Mouse (Mus musculus) brain, embryonic 14.5 days (tissue): ENCODE measurements at regions not wholly inside any gene's neighbourhood (a gene's known extent, or its start where the extent isn't known, plus 50 kb on each side); places are given as distances from the start of the nearest gene placed in this dataset.

ENCODE experiments used
- DNase-seq: peaks from one replicate; pipeline ENCODE4 v3.0.0-alpha.2; 2011; ENCODE audit warnings: low read depth
- CTCF ChIP-seq: fragments of 200-500 bp; IDR thresholded peaks from 2 replicates; pipeline ENCODE4 v1.5.1; 2012; ENCODE audit warnings: inconsistent platforms, mild to moderate bottlenecking, moderate library complexity, borderline replicate concordance; ENCODE audit not compliant: insufficient read depth, insufficient read length; ENCODE audit errors: extremely low read depth
- POLR2A ChIP-seq: fragments of 200-500 bp; IDR thresholded peaks from 2 replicates; pipeline ENCODE4 v1.6.1; 2012; ENCODE audit warnings: mild to moderate bottlenecking, inconsistent platforms, borderline replicate concordance; ENCODE audit not compliant: poor library complexity, insufficient read depth, insufficient read length, severe bottlenecking; ENCODE audit errors: extremely low read depth

DNA sequence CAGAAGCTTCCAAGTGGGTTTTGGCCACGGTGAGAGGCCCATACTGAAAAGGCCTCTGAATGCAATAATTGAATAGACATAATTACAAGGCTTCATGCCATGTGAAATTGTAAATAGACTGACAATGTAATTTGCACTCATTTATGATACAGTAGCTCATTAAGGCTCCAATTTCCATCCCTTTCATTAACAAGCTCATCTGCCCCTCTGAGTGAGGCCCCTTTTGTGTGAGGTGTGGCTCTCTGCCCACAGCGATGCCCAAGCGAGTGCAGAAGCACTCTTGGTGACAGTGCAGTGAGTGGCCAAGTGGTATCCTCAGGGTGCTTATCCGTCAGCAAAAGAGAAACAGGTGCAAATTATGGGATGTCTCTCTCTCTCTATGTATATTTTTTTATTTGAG, 415.2 kb downstream of the Tmem132b start:
- peak; percentile 78 for DNase-seq
- TF ChIP-seq POLR2A (no peak), CTCF (no peak)

DNA sequence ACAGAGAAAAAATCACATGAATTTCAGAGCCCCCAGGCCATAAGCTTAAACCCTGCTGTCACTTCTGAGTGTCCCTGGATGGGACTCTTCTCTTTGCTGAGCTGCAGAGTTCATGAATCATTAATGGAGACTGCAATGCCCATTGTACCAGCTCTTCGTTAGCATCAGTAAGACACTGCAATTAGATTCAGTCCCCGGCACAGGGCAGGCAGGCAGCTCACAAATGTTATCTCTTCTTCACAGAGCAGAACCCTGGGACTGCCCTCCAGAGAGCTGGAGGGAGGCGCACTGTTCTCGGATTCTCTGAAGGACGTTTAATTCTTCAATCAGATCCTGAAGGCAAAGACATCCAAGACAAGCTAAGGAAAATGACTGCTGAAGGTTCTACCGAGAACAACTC, 420.1 kb downstream of the Tmem132b start:
- DNase-seq, result peak; percentile 63
- TF ChIP-seq CTCF, result no peak
- TF ChIP-seq POLR2A, result no peak

DNA sequence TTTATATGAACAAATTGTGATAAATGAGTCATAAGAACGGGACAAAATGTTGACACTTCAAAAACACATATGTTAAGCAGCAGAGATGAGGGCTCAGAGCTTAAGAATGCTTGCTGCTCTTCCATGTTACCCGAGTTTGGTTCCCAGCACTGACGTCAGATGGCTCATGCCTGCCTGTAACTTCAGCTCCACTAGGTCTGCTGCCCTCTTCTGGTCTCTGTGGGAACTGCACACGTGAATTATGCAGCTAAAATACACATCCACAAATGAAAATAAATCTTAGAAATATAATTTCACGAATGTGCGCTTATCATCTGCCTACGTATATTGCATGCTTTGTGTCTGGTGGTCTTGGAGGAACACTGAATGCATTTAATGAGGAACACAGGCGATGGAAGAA, 432.5 kb downstream of the Tmem132b start:
- no peak for DNase-seq
- peak; percentile 59 for TF ChIP-seq CTCF
- TF ChIP-seq POLR2A, result no peak

DNA sequence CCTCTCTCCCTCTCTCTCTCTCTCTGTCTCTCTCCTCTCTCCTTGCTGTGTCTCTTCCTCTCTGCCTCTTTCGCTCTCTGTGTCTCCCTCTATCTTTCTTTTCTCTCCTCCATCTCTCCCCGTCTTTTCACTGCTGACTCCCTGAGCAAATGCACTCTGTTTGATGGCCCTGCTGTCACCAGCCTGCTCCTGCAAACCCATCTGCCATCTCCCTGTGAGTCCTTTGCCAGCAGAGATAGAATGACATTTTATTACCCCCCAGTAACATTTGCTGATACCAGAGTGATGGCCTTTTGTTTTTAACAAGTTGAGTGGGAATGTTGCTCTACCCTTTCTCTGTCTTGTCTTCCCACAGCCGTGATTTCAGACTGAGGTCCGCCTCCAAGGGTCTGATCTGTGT, 436.6 kb downstream of the Tmem132b start:
- no peak for TF ChIP-seq POLR2A
- no peak for TF ChIP-seq CTCF
- DNase-seq, result peak; percentile 39

DNA sequence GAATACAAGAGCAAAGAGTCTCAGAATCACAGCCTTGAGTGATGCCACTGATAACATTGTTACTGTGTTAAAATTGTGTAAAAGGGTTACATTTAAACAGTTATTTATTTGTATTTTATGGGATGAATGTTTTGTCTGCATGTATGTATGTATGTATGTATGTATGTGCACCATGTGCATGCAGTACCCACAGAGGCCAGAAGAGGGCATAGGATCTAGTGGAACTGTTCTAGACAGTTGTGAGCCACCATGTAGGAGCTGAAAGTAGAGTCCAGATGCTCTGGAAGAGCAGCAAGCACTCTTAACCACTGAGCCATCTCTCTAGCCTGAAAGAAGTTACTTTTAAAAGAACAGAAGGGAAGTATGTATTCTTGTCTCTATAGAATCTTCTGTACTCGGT, 442.5 kb downstream of the Tmem132b start:
- DNase-seq, result no peak
- TF ChIP-seq CTCF (no peak), POLR2A (no peak)

DNA sequence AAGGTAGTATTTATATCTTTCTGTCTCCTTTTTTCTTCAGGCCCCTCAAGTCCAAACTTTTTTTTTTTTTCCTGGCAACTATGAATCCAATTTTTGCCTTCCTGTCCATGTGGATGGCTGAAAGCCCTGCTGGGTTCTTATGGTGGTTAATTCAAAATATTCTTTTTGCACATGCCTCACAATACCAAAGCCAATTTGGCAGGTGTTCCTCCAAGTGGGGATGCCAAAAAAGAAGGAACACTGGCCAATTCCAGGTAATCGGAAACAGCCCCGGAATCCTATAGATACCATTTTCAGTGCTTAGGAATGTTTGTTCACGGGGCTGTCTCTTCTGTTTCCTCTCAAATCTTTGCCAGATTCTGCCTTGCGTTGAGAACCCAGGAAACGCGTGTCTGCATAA, 448.2 kb downstream of the Tmem132b start:
- DNase-seq, result no peak
- TF ChIP-seq POLR2A (no peak), CTCF (no peak)

DNA sequence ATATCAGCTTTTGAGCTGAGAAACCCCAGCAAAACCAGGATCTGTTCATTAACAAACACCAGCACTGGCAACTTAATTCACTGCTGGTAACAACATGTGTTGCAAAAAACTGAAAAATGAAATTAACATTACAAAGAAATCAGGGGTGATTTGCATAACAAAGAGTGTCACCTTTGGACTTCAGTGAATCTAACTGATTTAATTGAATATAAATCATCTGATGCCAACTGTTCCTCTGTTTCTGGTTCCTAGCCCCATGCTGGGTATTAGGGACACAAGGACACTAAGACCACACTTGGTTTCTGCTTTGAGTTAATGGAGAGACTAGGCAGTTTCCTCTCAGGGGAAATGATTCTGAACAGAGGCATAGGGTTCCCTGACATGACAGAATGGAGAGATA, 453.8 kb downstream of the Tmem132b start:
- no peak for TF ChIP-seq POLR2A
- TF ChIP-seq CTCF, result no peak
- peak; percentile 63 for DNase-seq

DNA sequence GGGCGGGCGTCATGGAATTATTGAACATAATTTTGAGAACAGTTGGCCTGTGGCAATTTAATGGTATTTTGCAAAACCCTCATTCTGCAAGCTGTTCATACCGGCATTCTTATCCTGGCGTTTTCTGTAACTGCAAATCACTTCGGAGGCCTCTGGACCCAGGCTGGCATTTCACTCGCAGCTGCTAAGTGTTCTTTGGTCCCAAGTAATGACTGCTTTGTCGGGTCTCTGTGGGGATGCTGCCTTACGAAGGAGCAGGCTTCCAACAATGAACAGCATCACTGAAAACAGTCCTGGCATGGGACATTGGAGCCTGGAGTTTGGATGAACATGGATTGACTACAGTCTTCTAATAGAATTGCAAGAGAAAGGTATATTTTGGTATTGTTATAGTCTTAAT, 465.6 kb downstream of the Tmem132b start:
- TF ChIP-seq CTCF (no peak), POLR2A (no peak)
- DNase-seq, result peak; percentile 63

DNA sequence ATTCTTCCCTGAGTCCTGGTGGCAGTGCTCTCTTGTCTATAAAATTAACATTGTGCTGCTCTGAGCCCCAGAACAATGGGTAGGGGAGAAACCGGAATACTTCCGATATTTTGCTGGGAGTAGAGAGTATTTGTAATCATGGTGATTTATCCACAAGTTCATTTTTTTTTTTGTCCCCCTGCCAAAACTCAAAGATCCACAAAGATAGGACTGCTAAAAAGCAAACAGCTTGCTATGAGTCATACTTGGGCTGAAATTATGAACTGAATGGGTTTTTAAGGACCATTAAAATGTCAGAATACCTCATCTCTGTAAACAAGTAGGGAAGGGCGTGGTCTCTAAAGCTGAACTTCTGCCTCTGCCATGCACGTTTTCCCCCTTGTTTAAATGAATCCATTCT, 476.3 kb downstream of the Tmem132b start:
- TF ChIP-seq POLR2A (no peak), CTCF (no peak)
- DNase-seq, result no peak

DNA sequence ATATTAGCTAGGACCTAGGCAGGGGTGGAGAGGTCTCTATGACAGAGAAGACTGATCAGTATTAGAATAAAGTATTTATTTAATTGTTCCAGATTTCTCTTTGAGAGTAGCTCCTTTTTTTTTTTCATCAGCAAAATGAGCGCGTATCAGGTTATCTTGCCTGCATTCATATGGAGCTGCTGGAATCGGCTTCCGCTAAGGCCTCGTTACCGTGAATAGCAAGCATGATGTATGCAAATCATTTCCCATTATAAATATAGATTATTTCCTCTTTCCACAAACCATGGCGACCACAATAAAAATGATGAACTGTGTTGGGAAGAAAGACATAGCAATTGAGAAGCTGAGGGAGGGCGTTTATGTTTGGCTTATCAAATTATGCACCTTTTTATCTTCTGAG, 476.7 kb downstream of the Tmem132b start:
- peak; percentile 70 for DNase-seq

DNA sequence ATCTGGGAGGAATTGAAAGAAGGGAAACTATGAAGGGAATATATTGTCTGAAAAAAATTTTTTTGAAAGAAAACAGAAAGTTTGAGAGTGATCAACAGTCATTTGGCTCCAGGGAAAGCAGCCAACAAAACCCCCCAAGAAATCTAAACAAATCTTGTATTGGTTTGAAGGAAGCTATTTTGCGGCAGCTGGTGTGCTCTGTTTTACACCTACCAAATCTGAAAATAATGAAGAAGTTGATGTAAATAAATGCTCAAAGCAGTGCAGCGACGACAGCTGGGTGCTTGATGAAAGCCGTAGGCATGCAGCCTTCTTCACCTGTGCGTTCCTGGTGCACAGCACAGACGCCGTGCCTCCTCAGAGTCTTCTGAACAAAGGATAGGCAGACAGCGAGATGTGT, 488.2 kb downstream of the Tmem132b start:
- TF ChIP-seq POLR2A (no peak), CTCF (no peak)

More for the DNA sequence above, 476.7 kb downstream of the Tmem132b start:
- TF ChIP-seq CTCF (no peak), POLR2A (no peak)

DNA sequence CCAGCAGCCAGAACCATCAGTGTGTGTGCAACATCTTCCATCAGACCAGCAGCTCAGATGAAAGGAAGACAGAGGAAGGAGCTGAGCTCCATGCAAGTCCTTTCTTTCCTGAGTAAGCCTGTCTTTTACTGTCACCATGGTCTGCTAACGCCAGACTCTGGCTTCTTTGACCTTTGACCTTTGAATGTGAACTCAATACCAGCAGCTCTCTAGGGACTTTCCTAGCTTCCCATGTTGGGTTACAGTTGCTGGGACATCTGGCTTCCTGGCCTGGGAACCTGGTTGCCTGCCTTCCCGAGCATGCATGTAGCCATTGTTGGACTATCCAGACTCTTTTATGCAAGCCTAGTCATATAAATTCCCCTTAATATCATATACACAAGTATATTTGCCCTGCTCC, 492.3 kb downstream of the Tmem132b start:
- DNase-seq, result no peak
- TF ChIP-seq CTCF (no peak), POLR2A (no peak)

More for the DNA sequence above, 488.2 kb downstream of the Tmem132b start:
- DNase-seq, result no peak

DNA sequence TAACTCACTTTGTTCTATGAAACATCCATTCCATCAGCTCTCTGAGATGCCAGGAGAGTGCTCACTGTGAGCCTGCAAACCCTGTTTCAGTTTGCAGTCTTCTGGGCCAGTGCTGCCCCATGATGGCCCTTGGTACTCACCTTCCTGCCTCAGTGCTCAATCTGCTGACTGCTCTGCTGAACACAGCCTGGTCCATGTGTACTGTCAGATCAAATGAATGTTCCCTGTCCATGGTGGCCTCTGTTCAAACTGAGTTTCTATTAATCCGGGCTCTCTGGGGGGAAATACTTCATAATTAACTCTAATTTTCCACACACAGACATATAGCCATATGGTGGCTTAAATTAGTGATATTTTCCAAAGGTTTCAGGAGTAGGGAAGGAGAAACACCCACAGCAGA, 503.3 kb downstream of the Tmem132b start:
- TF ChIP-seq POLR2A (no peak), CTCF (no peak)
- peak; percentile 13 for DNase-seq

DNA sequence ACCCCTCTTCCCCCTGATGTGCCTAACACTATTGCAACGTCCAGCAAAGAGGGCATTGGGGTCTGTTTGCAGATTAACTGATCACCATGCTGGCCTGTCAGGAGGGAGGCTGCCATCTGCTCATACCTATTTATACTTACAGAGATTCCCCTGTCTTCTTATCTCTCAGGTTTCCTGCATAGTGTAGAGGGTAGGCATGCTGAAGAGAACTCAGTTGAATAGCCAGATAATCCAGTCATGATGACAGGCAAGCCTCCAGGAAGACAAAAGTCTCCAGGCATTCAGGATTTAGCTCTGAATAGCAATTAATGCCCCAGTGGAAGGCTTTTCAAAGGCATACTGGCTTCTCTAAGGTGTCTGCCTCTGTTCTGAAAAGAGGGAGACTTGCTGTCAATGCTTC, 505.1 kb downstream of the Tmem132b start:
- TF ChIP-seq POLR2A (no peak), CTCF (no peak)
- DNase-seq, result peak; percentile 70

DNA sequence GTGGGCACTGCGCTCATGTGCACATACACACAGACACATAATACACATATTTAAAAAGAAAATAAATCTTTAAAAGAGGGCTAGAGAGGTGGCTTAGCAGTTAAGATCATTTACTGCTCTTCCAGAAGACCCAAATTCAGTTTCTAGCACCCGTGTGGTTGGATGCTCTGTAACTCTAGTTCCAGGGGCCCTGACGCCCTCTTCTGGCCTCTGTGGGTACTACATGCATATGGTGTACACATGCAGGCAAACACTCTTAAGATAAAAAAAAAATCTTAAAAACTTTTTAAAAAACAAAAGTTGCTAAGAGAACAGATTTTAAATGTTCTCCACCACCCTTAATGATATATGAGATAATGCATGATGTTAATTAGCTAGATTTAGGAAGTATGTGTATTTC, 514.2 kb downstream of the Tmem132b start:
- no peak for DNase-seq
- TF ChIP-seq CTCF (peak; percentile 31; the same call in 1 of the 2 replicates), POLR2A (no peak)
